Mouse (Mus musculus) gastrocnemius, postnatal 14 days (tissue): ENCODE data around the gene Scarf2. TPM values are rescaled to one million over a fixed set of nuclear protein-coding genes. Genes with fewer than 3 reads are reported as not detected.
A peak's percentile ranks its signal among the peaks of the same experiment; 100 is the strongest.

Experiments used
- DNase-seq: peaks from one replicate; pipeline ENCODE4 v3.0.0; 2021; ENCODE audit warnings: mixed read lengths
- intact Hi-C: fragments of 180-260 bp; cut with DNase I; formaldehyde crosslinking; loops from one replicate; pipeline ENCODE4 v1.15.1; 2025; ENCODE audit warnings: low total_unique reads
- total RNA-seq, 2 experiments: library from RNA; stranded (reverse); gene quantifications; 2 replicates each; pipeline ENCODE4 v1.2.3; 2021

The Scarf2 gene
- total RNA-seq, 2 experiments from 2014 or later = 9.4 to 12.1 TPM

- intact Hi-C loops = loop anchor here (5.0 kb wide), 1 partner anchor 34 kb away; no protein-coding TSS in a partner anchor
These were observed 19.4 kb downstream of the Scarf2 start for GRCm38 (mm10) chr16:17816528-17816927.

DNA sequence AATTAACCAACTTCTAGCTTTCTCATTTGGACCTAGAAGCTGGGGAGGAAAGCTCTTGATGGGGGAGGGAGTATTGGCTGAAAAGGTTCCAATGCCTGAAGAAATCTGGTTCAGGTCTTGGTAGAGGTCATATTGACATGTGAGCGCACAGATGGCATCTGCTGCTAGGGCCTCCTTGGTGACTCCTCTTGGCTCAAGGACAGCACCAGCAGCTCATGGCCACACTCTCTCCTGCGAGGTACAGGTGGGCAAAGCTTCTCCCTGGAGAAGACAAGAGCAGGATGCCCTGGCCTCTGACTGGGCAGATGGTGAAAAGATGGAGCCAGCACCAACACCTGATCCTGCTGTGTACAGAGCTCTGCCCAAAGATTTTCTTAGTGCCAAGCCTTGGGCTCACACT lies 29.4 kb downstream of the Scarf2 start:
- intact Hi-C loops = no loop called here
- no peak for DNase-seq

More at GRCm38 (mm10) chr16:17816528-17816927, 19.4 kb downstream of the Scarf2 start:
- no peak for DNase-seq

DNA sequence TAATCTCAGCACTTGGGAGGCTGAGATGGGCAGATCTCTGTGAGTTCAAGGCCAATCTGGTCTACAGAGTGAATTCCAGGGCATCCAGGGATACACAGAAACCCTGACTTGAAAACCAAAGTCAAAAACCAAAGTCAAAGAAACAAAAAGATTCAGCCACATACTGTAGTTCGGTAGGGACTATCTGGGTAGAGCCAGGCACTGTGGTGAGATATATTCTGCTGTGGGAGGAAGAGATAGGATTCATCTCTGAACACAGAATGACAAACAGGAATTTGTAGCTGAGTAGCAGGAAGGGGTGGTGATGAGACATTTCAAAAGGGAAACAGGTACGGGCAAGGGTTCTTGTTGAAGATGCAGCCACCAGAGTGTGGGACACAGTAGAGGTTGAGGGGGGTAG lies 31.1 kb downstream of the Scarf2 start:
- intact Hi-C loops = no loop called here
- no peak for DNase-seq

DNA sequence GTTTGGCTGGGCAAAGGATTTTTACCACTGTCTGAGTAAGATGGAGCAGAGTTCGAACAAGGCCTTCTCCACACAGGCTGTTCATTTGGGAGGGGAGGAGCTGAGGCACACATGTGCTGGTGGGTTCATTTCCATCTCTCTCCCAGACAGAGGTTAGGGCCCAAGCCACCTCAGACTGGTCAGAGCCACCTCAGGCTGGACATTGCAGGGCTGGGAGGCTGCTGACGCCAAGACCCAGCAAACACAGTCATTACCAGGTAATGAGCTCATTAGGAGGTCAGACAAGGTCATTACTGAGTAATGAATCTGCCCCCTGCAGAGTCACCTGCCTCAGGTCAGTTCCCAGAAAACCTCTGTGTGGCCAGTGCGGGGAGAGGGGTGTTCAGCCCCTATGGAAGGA lies 31.8 kb downstream of the Scarf2 start:
- intact Hi-C loops = no loop called here

GRCm38 (mm10) chr16:17830385-17831178 lies 33.5 kb downstream of the Scarf2 start:
- no peak for DNase-seq
- intact Hi-C loops = no loop called here

More for the DNA sequence above, 31.8 kb downstream of the Scarf2 start:
- no peak for DNase-seq

DNA sequence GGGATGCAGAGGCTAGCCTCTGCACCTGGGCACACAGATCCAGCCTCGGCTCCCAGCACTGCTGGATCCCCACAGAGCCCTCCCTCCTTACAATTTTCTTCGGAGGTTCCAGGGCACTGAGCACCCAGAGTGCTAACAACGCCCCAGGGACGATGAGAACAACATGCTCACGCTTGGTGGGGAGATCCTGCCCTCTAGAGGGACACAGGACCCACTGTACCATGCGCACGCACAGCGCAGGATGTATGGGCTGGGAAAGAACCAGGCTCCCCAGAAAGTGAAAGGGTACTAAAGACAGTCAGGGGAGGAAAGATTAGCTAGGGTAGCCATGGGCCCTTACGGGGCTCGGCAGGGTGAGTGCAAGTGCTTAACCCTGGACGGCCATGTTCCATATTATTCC lies 34.7 kb downstream of the Scarf2 start:
- intact Hi-C loops = no loop called here

GRCm38 (mm10) chr16:17832821-17833220 lies 35.7 kb downstream of the Scarf2 start, which contains the start of gene B830017H08Rik:
B830017H08Rik (plus strand) TSS chr16:17833121.
- intact Hi-C loops = no loop called here
- no peak for DNase-seq

More for the DNA sequence above, 34.7 kb downstream of the Scarf2 start:
- no peak for DNase-seq

DNA sequence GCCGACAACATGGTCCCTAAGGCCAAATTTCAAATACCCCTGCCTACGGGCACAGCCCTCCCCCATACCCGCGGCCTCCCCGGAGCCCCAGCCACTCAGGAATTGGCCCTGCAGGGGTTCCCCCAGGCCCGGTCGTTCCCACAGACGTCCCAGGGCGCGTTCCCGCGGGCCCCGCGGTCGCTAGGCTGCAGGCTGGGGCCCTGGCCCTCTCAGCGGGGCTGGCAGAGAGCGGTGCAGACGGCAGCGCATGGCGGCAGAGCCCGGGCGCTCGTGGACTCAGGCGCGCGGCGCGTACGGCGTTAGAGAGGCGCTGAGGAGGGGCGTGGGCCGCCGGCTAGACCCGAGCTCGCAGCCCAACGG lies 36.2 kb downstream of the Scarf2 start:
- intact Hi-C loops = no loop called here
- no peak for DNase-seq

- intact Hi-C loops = no loop called here
- no peak for DNase-seq
These were observed 36.8 kb downstream of the Scarf2 start for GRCm38 (mm10) chr16:17833681-17834399.

DNA sequence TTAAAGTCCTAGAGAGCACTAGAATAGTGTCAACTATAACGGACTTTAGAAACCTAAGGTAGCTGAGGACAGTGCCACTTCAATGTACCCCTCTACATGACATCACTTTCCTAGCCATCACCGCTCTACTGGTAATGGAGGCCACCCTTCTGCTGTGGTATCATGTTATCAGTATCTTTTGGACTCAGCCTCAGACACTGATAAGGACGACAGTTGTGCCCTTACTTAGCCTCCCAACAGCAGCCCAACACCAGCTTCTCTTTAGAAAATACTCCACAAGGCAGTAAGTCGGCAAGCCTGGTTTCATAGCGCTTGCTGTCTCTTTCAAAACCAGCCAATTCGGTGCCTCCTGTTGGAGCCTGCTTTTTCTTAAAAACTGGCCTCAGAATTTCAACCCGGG lies 37.5 kb downstream of the Scarf2 start:
- DNase-seq = no peak
- intact Hi-C loops = no loop called here

DNA sequence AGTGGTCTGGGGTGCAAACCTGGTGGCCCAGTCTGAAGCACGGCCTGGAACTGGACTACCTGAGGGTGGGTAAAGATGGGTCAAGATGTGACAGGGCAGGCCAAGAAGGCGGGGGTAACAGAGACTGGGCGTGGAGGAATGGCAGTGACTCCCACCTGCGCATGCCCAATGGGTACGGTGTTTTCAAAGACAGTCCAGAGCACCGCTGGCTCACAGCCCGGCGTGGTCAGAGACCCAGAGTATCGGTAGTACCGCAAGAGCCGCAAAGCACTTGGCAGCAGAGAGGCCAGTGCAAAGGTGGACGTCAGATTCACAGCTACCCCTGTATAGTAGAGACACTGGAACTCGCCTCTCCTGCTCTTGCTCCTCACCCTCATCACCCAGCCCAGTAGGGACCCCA lies 38.4 kb downstream of the Scarf2 start:
- intact Hi-C loops = no loop called here

DNA sequence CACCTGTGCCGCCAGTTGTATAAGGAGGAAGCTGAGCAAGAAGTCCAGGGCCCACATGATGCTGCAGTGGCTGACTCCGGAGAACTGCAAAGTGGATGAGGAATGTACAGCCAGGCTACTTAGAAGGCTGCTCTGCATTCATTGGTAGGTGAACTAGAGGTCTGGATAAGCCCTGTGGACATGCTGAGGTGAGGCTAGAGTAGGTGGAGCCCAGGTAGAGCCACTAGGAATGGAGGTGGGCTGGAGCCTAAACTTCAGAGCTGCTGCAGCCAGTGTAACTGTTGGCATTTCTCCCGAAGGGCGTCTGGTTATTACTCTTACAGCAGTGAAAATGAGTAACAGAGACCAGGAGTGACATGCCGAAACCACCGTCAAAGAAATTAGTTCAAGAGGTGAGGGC lies 41.0 kb downstream of the Scarf2 start, which contains the start of gene Car15:
Gene Car15 (minus strand): TSS at position 314 of the 400 bp plus-strand sequence.
- no peak for DNase-seq
- intact Hi-C loops = no loop called here

More for the DNA sequence above, 38.4 kb downstream of the Scarf2 start:
- no peak for DNase-seq

- intact Hi-C loops = no loop called here
- peak; percentile 69 for DNase-seq
These were observed 42.9 kb downstream of the Scarf2 start for GRCm38 (mm10) chr16:17839976-17840375.

GRCm38 (mm10) chr16:17842437-17842836 lies 45.4 kb downstream of the Scarf2 start:
- intact Hi-C loops = no loop called here
- DNase-seq = no peak

DNA sequence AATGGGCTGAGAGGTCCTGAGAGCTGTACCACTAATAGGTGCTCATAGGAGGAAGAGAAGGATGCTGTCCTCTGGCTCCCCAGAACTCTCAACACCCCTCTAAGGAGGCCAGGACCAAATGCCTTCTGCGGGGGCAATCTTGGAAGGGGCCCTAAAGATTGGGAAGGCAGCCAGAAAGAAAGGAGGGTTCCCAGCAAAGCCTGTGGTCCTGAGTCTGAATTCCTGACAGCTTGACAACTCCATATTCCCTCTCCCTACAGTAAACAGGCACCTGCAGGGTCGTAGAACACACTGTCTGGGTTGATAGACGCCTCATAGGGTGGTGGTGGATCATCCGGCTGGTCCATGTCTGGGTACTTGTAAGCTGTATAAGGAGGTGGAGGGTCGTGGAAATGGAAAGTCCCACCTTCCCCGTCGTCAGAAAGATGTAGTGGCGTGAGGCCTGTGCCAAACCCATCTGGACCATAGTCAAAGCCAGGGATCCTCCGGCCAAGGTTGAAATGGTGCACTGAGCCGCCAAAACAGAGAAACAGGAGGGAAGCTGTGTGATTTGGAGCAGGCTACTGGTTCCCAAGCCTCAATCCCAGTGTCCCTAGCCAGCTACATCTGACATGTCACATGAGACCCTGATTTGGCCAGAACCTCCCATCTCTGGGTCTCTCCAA lies 46.8 kb downstream of the Scarf2 start:
- intact Hi-C loops = no loop called here
- no peak for DNase-seq

- intact Hi-C loops = no loop called here
- no peak for DNase-seq
These were observed 51.3 kb downstream of the Scarf2 start for GRCm38 (mm10) chr16:17848431-17848830.

DNA sequence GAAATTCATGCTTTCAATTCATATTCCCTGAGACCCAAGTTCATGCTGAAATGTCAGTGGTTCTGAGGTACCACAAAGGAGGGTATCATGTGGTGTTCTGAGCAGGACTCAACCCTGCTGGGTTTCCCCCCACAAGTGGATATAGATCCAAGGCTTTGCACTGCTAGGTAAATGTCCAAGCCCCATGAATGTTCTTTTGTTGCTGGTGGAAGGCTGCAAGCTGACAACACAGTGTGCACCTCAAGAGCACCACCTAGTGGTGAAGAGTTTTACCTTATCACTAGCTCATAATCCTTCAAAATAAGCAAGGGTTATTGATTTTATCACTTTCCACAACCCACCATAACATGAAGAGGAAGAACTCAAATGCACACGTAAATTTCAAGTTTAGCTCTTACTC lies 51.8 kb downstream of the Scarf2 start:
- intact Hi-C loops = no loop called here
- DNase-seq = no peak

DNA sequence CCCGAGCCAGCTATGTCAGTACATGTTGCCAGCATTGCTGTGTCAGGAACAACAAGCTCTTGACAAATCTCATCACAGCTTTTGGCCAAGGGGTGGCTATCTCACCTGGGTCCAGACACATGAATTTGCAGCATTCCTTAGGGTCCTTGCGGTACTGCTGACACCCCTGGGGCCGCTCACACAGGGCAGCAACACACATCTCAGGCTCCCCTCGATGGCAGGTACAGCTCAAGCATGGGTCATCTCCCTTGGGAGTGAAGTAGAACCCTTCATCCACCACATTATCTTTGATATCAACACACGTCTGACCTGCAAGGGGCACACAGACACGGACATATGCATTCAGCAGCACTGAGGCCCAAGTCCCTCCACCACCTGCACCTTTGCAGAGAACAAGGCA lies 52.4 kb downstream of the Scarf2 start:
- intact Hi-C loops = no loop called here
- no peak for DNase-seq

DNA sequence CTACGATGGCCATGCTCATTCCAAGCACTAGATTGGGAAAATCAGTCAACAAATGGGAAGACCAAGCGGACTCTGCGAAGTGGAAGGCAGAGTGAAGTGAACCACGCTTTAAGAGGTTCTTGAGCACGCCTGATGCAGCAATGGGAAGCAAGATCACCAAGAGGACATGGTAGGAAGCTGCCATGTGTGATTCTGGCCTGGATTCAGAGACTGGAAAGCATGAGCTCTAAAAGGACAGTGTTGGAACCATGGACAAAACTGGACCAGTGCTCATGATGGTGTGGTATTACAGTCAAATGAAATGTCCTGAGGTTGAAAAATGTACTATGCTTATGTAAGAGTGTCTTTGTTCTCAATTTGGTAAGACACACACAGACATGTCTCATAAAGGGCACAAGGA lies 54.2 kb downstream of the Scarf2 start:
- DNase-seq = no peak
- intact Hi-C loops = no loop called here

GRCm38 (mm10) chr16:17851860-17852259 lies 54.8 kb downstream of the Scarf2 start:
- intact Hi-C loops = no loop called here
- no peak for DNase-seq
